Mouse (Mus musculus) heart, postnatal 0 days (tissue): ENCODE measurements around the gene Erbb2. TPM values are rescaled to one million over a fixed set of nuclear protein-coding genes. Genes with fewer than 3 reads are reported as not detected.

Experiments
- ATAC-seq: fragments of 200-750 bp; cut with Nextera tagmentation; 2 replicates; pipeline ENCODE4 v1.8.0; 2017; ENCODE audit warnings: low read depth, moderate number of reproducible peaks, moderate library complexity; ENCODE audit not compliant: insufficient read depth
- DNase-seq: peaks from one replicate; pipeline ENCODE4 v3.0.0-alpha.2; 2016; ENCODE audit warnings: low spot score
- H3K27ac ChIP-seq: fragments of 300-500 bp; sonication (generic); 2 replicates; pipeline ENCODE4 v1.5.1; 2014; ENCODE audit warnings: low read depth, mild to moderate bottlenecking
- H3K27me3 ChIP-seq: fragments of 300-500 bp; sonication (generic); 2 replicates; pipeline ENCODE4 v1.6.1; 2014; ENCODE audit warnings: low read length, mixed read lengths; ENCODE audit not compliant: control insufficient read depth, insufficient read depth
- H3K36me3 ChIP-seq: fragments of 300-500 bp; sonication (generic); replicated peaks from 2 replicates; pipeline ENCODE4 v1.6.1; 2014; ENCODE audit warnings: low read length, mixed read lengths; ENCODE audit not compliant: control insufficient read depth, insufficient read depth
- H3K4me1 ChIP-seq: fragments of 300-500 bp; sonication (generic); 2 replicates; pipeline ENCODE4 v1.6.1; 2014; ENCODE audit warnings: antibody characterized with exemption; ENCODE audit not compliant: control insufficient read depth, insufficient read depth
- H3K4me2 ChIP-seq: fragments of 300-500 bp; sonication (generic); 2 replicates; pipeline ENCODE4 v1.6.1; 2014; ENCODE audit warnings: low read depth, mild to moderate bottlenecking, low read length, moderate library complexity
- H3K4me3 ChIP-seq: fragments of 300-500 bp; sonication (generic); 2 replicates; pipeline ENCODE4 v1.5.1; 2014; ENCODE audit warnings: low read depth, low read length
- H3K9ac ChIP-seq: fragments of 300-500 bp; sonication (generic); replicated peaks from 2 replicates; pipeline ENCODE4 v1.6.1; 2014; ENCODE audit warnings: low read depth, low read length, mixed read lengths
- H3K9me3 ChIP-seq: fragments of 300-500 bp; sonication (generic); replicated peaks from 2 replicates; pipeline ENCODE4 v1.6.1; 2016; ENCODE audit warnings: low read length; ENCODE audit not compliant: control insufficient read depth
- CTCF ChIP-seq: IDR thresholded peaks from 2 replicates; pipeline ENCODE4 v1.5.1; 2016; ENCODE audit warnings: antibody characterized with exemption, control low read depth, low read depth
- EP300 ChIP-seq: IDR thresholded peaks from 2 replicates; pipeline ENCODE4 v1.6.1; 2016; ENCODE audit warnings: antibody characterized with exemption, low read depth
- WGBS: fragments of 180-500 bp; shearing (Covaris S2); extraction: QIAGEN DNeasy Blood & Tissue Kit; methylation state at CpG from one replicate; pipeline ENCODE4 v1.1.7; 2014; 5-methylcytosine and 5-hydroxymethylcytosine counted together
- polyA plus RNA-seq: library from polyadenylated mRNA; unstranded; fragments of >200 nt; fragmentation: Nextera tagmentation; extraction: Ambion mirVana; gene quantifications from 2 replicates; pipeline ENCODE4 v1.2.1, GENCODE M21; 2015
- total RNA-seq: library from RNA; depleted of rRNA; stranded (reverse); fragments of >200 nt; gene quantifications from 2 replicates; pipeline ENCODE4 v1.2.3, GENCODE M21; 2014; ENCODE audit warnings: low replicate concordance

The Erbb2 gene
- total and polyA plus RNA-seq, 2 experiments from 2014 or later = 15.5 to 23.2 TPM

GRCm38 (mm10) chr11:98385638-98386585 lies 26.4 kb upstream of the Erbb2 start, which contains the start of gene Pnmt:
Pnmt (plus strand) TSS chr11:98386450.
- Histone ChIP-seq H3K4me1 (peaks cover 13% of the 10 kb centered on the region; the same call in 1 of the 2 replicates), H3K27me3 (0 out of 2 replicates have a peak, but pooled peaks cover 6% of the 10 kb centered on the region), H3K9me3 (no peaks in the 10 kb centered on the region), H3K4me3 (peak within 1 kb of the TSS; percentile 50; the same call in 1 of the 2 replicates), H3K9ac (peak within 1 kb of the TSS; percentile 67), H3K27ac (no peak within 1 kb of the TSS), H3K4me2 (peak within 1 kb of the TSS; percentile 80), H3K36me3 (no peaks in the 10 kb centered on the region)
- DNase-seq = no peak
- 53% methylated on average over 24 of the region's 25 CpGs for WGBS
- TF ChIP-seq CTCF (no peak), EP300 (no peak)
- no peak for ATAC-seq

DNA sequence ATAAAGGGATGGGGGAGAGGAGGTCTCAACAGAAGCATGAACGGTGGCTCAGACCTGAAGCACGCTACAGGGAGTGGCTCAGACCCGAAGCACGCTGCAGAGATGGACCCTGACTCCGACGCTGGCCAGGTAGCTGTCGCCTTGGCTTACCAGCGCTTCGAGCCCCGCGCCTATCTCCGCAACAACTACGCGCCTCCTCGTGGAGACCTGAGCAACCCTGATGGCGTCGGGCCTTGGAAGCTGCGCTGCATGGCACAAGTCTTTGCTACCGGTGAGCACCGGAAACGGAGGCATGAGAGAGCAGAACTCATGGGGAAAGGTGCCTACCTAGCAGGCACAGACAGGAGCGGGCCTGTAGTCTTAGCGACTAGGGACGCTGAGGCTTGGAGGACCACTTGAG lies 25.7 kb upstream of the Erbb2 start:
- 21% methylated on average over 24 of the region's 24 CpGs for WGBS
- no peak for ATAC-seq
- Histone ChIP-seq H3K4me3 (no peak overlapping the region), H3K4me1 (peaks cover 14% of the 10 kb centered on the region), H3K4me2 (no peak overlapping the region), H3K27ac (no peak overlapping the region), H3K27me3 (0 out of 2 replicates have a peak, but pooled peaks cover 6% of the 10 kb centered on the region), H3K36me3 (no peaks in the 10 kb centered on the region), H3K9ac (no peak overlapping the region), H3K9me3 (no peaks in the 10 kb centered on the region)
- peak; percentile 10 for DNase-seq
- TF ChIP-seq EP300 (no peak), CTCF (no peak)

- peaks cover 20% of the 10 kb centered on the region for H3K4me1 ChIP-seq
These were observed 25.2 kb upstream of the Erbb2 start for GRCm38 (mm10) chr11:98387056-98387577.

DNA sequence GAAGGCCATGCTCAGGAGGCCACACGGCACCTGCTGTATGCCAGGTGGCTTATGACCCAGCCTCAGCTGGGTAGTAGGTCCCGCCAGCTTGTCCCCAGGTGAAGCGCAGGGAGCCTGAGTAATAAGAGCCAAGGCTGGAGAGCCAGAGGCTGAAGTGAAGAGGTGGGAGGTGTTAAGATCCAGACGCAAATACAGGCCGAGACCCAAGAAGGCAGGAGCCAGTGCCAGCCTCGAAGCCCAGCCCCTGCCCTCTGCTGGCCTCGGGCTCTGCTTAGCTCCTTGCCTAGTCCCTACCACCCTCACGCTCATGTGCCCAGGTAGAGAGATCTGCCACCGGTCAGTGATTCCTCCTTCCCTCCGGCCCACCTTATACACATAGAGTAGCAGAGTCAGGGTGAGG lies 24.0 kb upstream of the Erbb2 start:
- Histone ChIP-seq H3K27ac (no peak overlapping the region), H3K4me2 (no peak overlapping the region), H3K9ac (no peak overlapping the region), H3K36me3 (no peaks in the 10 kb centered on the region), H3K27me3 (0 out of 2 replicates have a peak, but pooled peaks cover 6% of the 10 kb centered on the region), H3K4me1 (peaks cover 28% of the 10 kb centered on the region), H3K4me3 (no peak overlapping the region), H3K9me3 (no peaks in the 10 kb centered on the region)
- peak; percentile 3 for DNase-seq
- TF ChIP-seq CTCF = no peak
- TF ChIP-seq EP300 = no peak
- ATAC-seq = no peak
- 70% methylated on average over 10 of the region's 10 CpGs for WGBS

More at GRCm38 (mm10) chr11:98387056-98387577, 25.2 kb upstream of the Erbb2 start:
- no peak for ATAC-seq
- Histone ChIP-seq H3K27me3 (0 out of 2 replicates have a peak, but pooled peaks cover 6% of the 10 kb centered on the region), H3K4me2 (no peak overlapping the region), H3K27ac (no peak overlapping the region), H3K4me3 (no peak overlapping the region), H3K9me3 (no peaks in the 10 kb centered on the region), H3K9ac (no peak overlapping the region), H3K36me3 (no peaks in the 10 kb centered on the region)
- 56% methylated on average over 14 of the region's 14 CpGs for WGBS
- no peak for DNase-seq
- no peak for TF ChIP-seq CTCF
- TF ChIP-seq EP300 = no peak

DNA sequence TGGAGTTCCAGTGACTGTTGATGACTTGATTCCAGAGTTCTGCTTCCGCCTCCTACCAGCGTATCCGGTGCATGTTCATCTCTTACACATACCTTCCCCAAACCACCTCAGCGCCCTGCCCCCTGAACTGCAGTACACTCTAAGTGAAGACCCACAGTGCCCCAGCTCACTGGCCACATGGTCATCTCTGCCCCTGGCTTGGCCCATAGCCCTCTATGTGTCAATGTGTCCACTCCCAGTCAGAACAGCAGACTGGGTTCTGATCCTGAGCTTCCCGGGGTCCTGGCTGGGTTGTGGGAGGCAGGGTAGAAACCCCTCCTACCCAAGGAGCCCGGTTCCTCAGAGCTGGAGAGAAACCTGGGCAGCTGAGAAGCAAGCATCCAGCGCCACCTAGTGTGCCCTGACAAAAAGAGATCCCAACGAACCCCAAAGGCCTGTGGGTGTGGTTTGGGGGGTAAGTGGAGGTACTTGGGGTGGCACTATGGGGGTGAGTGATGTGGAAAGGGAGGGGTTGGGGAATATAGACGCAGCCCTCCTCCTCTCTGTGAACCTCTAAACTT lies 23.0 kb upstream of the Erbb2 start:
- H3K4me1 ChIP-seq = peaks cover 37% of the 10 kb centered on the region
- H3K27ac ChIP-seq = no peak overlapping the region
- no peak overlapping the region for H3K4me3 ChIP-seq
- H3K36me3 ChIP-seq = no peaks in the 10 kb centered on the region
- H3K9me3 ChIP-seq = no peaks in the 10 kb centered on the region
- DNase-seq (peak; percentile 55), ATAC-seq (no peak)
- TF ChIP-seq CTCF (peak; percentile 64), EP300 (no peak)
- 0 out of 2 replicates have a peak, but pooled peaks cover 6% of the 10 kb centered on the region for H3K27me3 ChIP-seq
- no peak overlapping the region for H3K4me2 ChIP-seq
- 22% methylated on average over 9 of the region's 9 CpGs for WGBS
- H3K9ac ChIP-seq = no peak overlapping the region
